Mouse (Mus musculus) hematopoietic stem cell, adult 5-6 weeks (primary cell): ENCODE results near the gene Lhcgr. TPM values are rescaled to one million over a fixed set of nuclear protein-coding genes. Genes with fewer than 3 reads are reported as not detected.

Experiments
- ATAC-seq, 2 experiments: fragments of 125-278 bp in 1 of 2; replicated peaks in 1 of 2; 2 replicates each; pipeline ENCODE4 v1.8.0; 2016 to 2017; ENCODE audit warnings: inconsistent platforms in 2 of 2, mild to moderate bottlenecking in 2 of 2, moderate number of reproducible peaks in 2 of 2, low read depth in 1 of 2, moderate TSS enrichment in 1 of 2; ENCODE audit not compliant: low FRiP score in 2 of 2, poor library complexity in 2 of 2, severe bottlenecking in 2 of 2, insufficient read depth in 1 of 2, low TSS enrichment in 1 of 2
- total RNA-seq: library from RNA; stranded (forward); fragments of 172-1452, 232-1000 nt; gene quantifications from 2 replicates; pipeline ENCODE4 v1.2.3, GENCODE M21; 2017

Gene Lhcgr
- total RNA-seq, 1 experiment from 2014 or later: 5.1 TPM

- no peak for ATAC-seq
Observed at GRCm38 (mm10) chr17:88755776-88756175, 36.0 kb downstream of the Lhcgr start.

- ATAC-seq: peak; percentile 33 to 52
Observed at GRCm38 (mm10) chr17:88753472-88753857, 38.3 kb downstream of the Lhcgr start.

GRCm38 (mm10) chr17:88752827-88753471 is 38.8 kb downstream of the Lhcgr start:
- peak; percentile 85 to 88 for ATAC-seq

- no peak for ATAC-seq
Observed at GRCm38 (mm10) chr17:88749646-88750045, 42.1 kb downstream of the Lhcgr start.

- no peak for ATAC-seq
Observed at GRCm38 (mm10) chr17:88706231-88706649, 85.5 kb downstream of the Lhcgr start.

GRCm38 (mm10) chr17:88703112-88703511 is 88.7 kb downstream of the Lhcgr start:
- no peak for ATAC-seq

- ATAC-seq: no peak
Observed at GRCm38 (mm10) chr17:88702345-88702744, 89.4 kb downstream of the Lhcgr start.

- no peak for ATAC-seq
Observed at GRCm38 (mm10) chr17:88700901-88701300, 90.9 kb downstream of the Lhcgr start.

- no peak for ATAC-seq
Observed at GRCm38 (mm10) chr17:88696656-88697333, 95.0 kb downstream of the Lhcgr start.

GRCm38 (mm10) chr17:88688226-88688625 is 103.6 kb downstream of the Lhcgr start:
- ATAC-seq: no peak

GRCm38 (mm10) chr17:88675310-88676309 is 116.2 kb downstream of the Lhcgr start:
- no peak for ATAC-seq

GRCm38 (mm10) chr17:88670800-88671199 is 121.0 kb downstream of the Lhcgr start:
- ATAC-seq: no peak

GRCm38 (mm10) chr17:88669921-88670320 is 121.9 kb downstream of the Lhcgr start:
- no peak for ATAC-seq

- ATAC-seq: peak; percentile 65 to 86
Observed at GRCm38 (mm10) chr17:88668452-88668851, 123.3 kb downstream of the Lhcgr start, which contains the start of gene Gtf2a1l. TSS of gene Gtf2a1l (plus strand) at chr17:88668660.
